8 mouse cellular contexts compared by ENCODE assay signal in the genomic region with DNA sequence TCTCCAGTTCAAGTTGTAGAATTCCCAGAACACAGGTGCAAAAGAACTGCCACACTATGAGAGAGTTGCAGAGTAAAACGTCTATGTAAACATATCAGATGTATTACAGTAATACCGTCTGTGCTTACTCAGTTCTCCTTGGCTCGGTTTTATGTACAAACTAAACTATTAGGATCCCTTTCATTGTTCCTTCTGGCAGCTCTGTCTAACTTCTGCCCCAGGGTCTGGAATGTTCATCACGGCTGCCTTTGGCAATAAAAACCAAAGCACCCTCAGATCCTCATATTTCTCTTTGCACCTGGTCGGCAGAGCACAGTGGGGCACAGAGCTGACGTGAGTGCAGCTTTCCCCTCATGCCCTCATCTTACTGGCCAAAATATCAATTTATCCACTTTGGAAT. TPM values are rescaled to one million over a fixed set of nuclear protein-coding genes. Genes with fewer than 3 reads are reported as not detected.
DNase-seq lines count a peak whose midpoint lies in the region; ATAC-seq and TF ChIP-seq lines count a peak whose summit lies in the region.
"Not testable (repeated sequence)": the region's sequence is repeated elsewhere in the genome, so short reads cannot be mapped to it uniquely, and the experiment has no call there.

No protein-coding gene starts in this region.

- H3K79me2 ChIP-seq in CH12.LX (replicated peaks; ENCODE audit: control insufficient read depth, extremely low read depth, insufficient read depth, poor library complexity, severe bottlenecking): not testable (repeated sequence)

- H3K27me3 ChIP-seq in CH12.LX (replicated peaks); forebrain, embryonic 14.5 days (replicated peaks; ENCODE audit: control insufficient read depth, insufficient read depth, low read length); heart, embryonic 16.5 days (ENCODE audit: control insufficient read depth, insufficient read depth, low read length); kidney, postnatal 0 days (ENCODE audit: insufficient read depth, low read length); limb, embryonic 14.5 days (ENCODE audit: control insufficient read depth, insufficient read depth, low read length); thymus, adult 2 months (ENCODE audit: control insufficient read depth, insufficient read depth, low read length): not testable (repeated sequence)

- not testable (repeated sequence) for ATAC-seq in forebrain, embryonic 14.5 days; heart, embryonic 16.5 days (replicated peaks; ENCODE audit: extremely low read depth, insufficient read depth, low FRiP score)
- ATAC-seq in kidney, postnatal 0 days (replicated peaks; ENCODE audit: low FRiP score, low read depth): peak; percentile 53; the same call in 1 of the 2 replicates
- ATAC-seq in limb, embryonic 14.5 days (ENCODE audit: low FRiP score, low read depth): peak; percentile 45

- DNase-seq in CH12.LX (ENCODE audit: extremely low read depth); limb, embryonic 14.5 days (ENCODE audit: low spot score): not testable (repeated sequence)
- DNase-seq in brain, embryonic 14.5 days (ENCODE audit: low read depth): peak; percentile 41
- DNase-seq in forebrain, embryonic 14.5 days (ENCODE audit: low spot score): peak; percentile 14
- peak; percentile 99 for DNase-seq in kidney, postnatal 0 days (ENCODE audit: low spot score)
- peak; percentile 1 for DNase-seq in natural killer cell, adult 2 months (ENCODE audit: low spot score in 2 of 2)
- DNase-seq in thymus, adult 2 months: peak; percentile 7

- H3K4me2 ChIP-seq in CH12.LX (ENCODE audit: insufficient read depth, low read depth, poor library complexity, severe bottlenecking): peak overlapping the region; percentile 83; the same call in 1 of the 2 replicates
- H3K4me2 ChIP-seq in forebrain, embryonic 14.5 days (ENCODE audit: low read length); heart, embryonic 16.5 days (ENCODE audit: low read depth, low read length); kidney, postnatal 0 days (ENCODE audit: low read length); limb, embryonic 14.5 days (replicated peaks; ENCODE audit: low read depth, low read length, severe bottlenecking): not testable (repeated sequence)

- in situ Hi-C loops in CH12.LX (cut with MboI; ENCODE audit: low pct_ligation_motif_present, low pct_unique_long_range_greater_than_20kb, low sequenced_read_pairs): not testable (repeated sequence)

- peaks cover 6 to 11% of the 10 kb centered on the region in 2 experiments for H3K36me3 ChIP-seq in CH12.LX (replicated peaks in 1 of 2; ENCODE audit: control insufficient read depth in 1 of 2, insufficient read depth in 1 of 2, low read length in 1 of 2)
- H3K36me3 ChIP-seq in forebrain, embryonic 14.5 days (ENCODE audit: control insufficient read depth, insufficient read depth, low read length): peaks cover 29% of the 10 kb centered on the region
- peaks cover 14% of the 10 kb centered on the region; the same call in 1 of the 2 replicates for H3K36me3 ChIP-seq in heart, embryonic 16.5 days (ENCODE audit: control insufficient read depth, insufficient read depth)
- H3K36me3 ChIP-seq in kidney, postnatal 0 days (ENCODE audit: insufficient read depth, low read length); thymus, adult 2 months (ENCODE audit: control insufficient read depth, insufficient read depth, low read length): not testable (repeated sequence)
- H3K36me3 ChIP-seq in limb, embryonic 14.5 days (ENCODE audit: control insufficient read depth, insufficient read depth, low read length): peaks cover 19% of the 10 kb centered on the region; the same call in 1 of the 2 replicates

- H3K4me1 ChIP-seq in CH12.LX (ENCODE audit: control insufficient read depth in 1 of 2, insufficient read depth in 2 of 2): peaks cover 26 to 66% of the 10 kb centered on the region in 2 experiments
- H3K4me1 ChIP-seq in forebrain, embryonic 14.5 days (ENCODE audit: control insufficient read depth, insufficient read depth, low read length); kidney, postnatal 0 days (replicated peaks; ENCODE audit: insufficient read depth, low read length); thymus, adult 2 months (replicated peaks; ENCODE audit: control insufficient read depth, insufficient read depth, low read length): not testable (repeated sequence)
- peaks cover 13% of the 10 kb centered on the region; the same call in 1 of the 2 replicates for H3K4me1 ChIP-seq in heart, embryonic 16.5 days (ENCODE audit: control insufficient read depth, insufficient read depth, low read length)
- peaks cover 11% of the 10 kb centered on the region; the same call in 1 of the 2 replicates for H3K4me1 ChIP-seq in limb, embryonic 14.5 days (ENCODE audit: control insufficient read depth, insufficient read depth, low read length)

- peak overlapping the region; percentile 40 for H3K9ac ChIP-seq in CH12.LX (ENCODE audit: insufficient read depth, low read depth)
- not testable (repeated sequence) for H3K9ac ChIP-seq in forebrain, embryonic 14.5 days (ENCODE audit: low read length); heart, embryonic 16.5 days (ENCODE audit: low read length); kidney, postnatal 0 days (ENCODE audit: low read depth, low read length); limb, embryonic 14.5 days (ENCODE audit: low read depth, low read length, severe bottlenecking)

- TF ChIP-seq POLR2A in CH12.LX (IDR thresholded peaks at IDR 0.05; ENCODE audit: low read depth, low read length); brain, embryonic 14.5 days (IDR thresholded peaks at IDR 0.05; ENCODE audit: borderline replicate concordance, extremely low read depth, insufficient read depth, insufficient read length, poor library complexity, severe bottlenecking); limb, embryonic 14.5 days (IDR thresholded peaks at IDR 0.05; ENCODE audit: borderline replicate concordance, extremely low read depth, insufficient read depth, insufficient read length); thymus, adult 2 months (IDR thresholded peaks at IDR 0.05; ENCODE audit: control insufficient read depth, extremely low read depth, insufficient read depth, low read length, poor library complexity): not testable (repeated sequence)

- not testable (repeated sequence) for TF ChIP-seq CTCF in CH12.LX (conservative IDR thresholded peaks at IDR 0.05 in 1 of 2, IDR thresholded peaks at IDR 0.05 in 1 of 2; ENCODE audit: low read depth in 2 of 2, low read length in 2 of 2); brain, embryonic 14.5 days (IDR thresholded peaks at IDR 0.05; ENCODE audit: borderline replicate concordance, extremely low read depth, insufficient read depth, insufficient read length); kidney, postnatal 0 days (IDR thresholded peaks at IDR 0.05; ENCODE audit: low read depth); thymus, adult 2 months (IDR thresholded peaks at IDR 0.05; ENCODE audit: borderline replicate concordance, control insufficient read depth, extremely low read depth, insufficient read depth, low read length, poor library complexity)

- not testable (repeated sequence) for H3K4me3 ChIP-seq in CH12.LX (replicated peaks in 1 of 3; ENCODE audit: low read depth in 2 of 3, low read length in 2 of 3, poor library complexity in 1 of 3); forebrain, embryonic 14.5 days (ENCODE audit: low read depth, low read length); heart, embryonic 16.5 days (ENCODE audit: low read length); kidney, postnatal 0 days (replicated peaks; ENCODE audit: low read depth, low read length); limb, embryonic 14.5 days (replicated peaks; ENCODE audit: low read length); thymus, adult 2 months (ENCODE audit: control insufficient read depth, insufficient read depth, low read length)

- peaks cover 20% of the 10 kb centered on the region for H3K9me3 ChIP-seq in CH12.LX (replicated peaks; ENCODE audit: low read length)
- not testable (repeated sequence) for H3K9me3 ChIP-seq in forebrain, embryonic 14.5 days (replicated peaks; ENCODE audit: control insufficient read depth, low read length); heart, embryonic 16.5 days (replicated peaks; ENCODE audit: control insufficient read depth, low read length); kidney, postnatal 0 days (replicated peaks; ENCODE audit: low read length); limb, embryonic 14.5 days (ENCODE audit: control insufficient read depth, low read length)

- not testable (repeated sequence) for TF ChIP-seq RAD21 in CH12.LX (IDR thresholded peaks at IDR 0.05; ENCODE audit: low read depth, low read length)

- 70% methylated on average over 6 of the region's 6 CpGs for WGBS in forebrain, embryonic 14.5 days
- 58% methylated on average over 6 of the region's 6 CpGs for WGBS in heart, embryonic 16.5 days
- WGBS in kidney, postnatal 0 days: 42% methylated on average over 6 of the region's 6 CpGs
- 37% methylated on average over 6 of the region's 6 CpGs for WGBS in limb, embryonic 14.5 days
- WGBS in thymus, adult 2 months: 86% methylated on average over 6 of the region's 6 CpGs

- H3K27ac ChIP-seq in CH12.LX (ENCODE audit: insufficient read depth, low read depth); forebrain, embryonic 14.5 days (ENCODE audit: low read depth, low read length); kidney, postnatal 0 days; limb, embryonic 14.5 days (replicated peaks; ENCODE audit: low read depth, low read length); thymus, adult 2 months (ENCODE audit: control insufficient read depth, insufficient read depth, low read length): not testable (repeated sequence)
- H3K27ac ChIP-seq in heart, embryonic 16.5 days (ENCODE audit: low read length): peak overlapping the region; percentile 37

- dilution Hi-C loops in CH12.LX (cut with MboI; ENCODE audit: extremely low pct_ligation_motif_present, extremely low pct_unique_long_range_greater_than_20kb, low sequenced_read_pairs): not testable (repeated sequence)

- TF ChIP-seq EP300 in CH12.LX (IDR thresholded peaks at IDR 0.05; ENCODE audit: low read length): not testable (repeated sequence)

RNA-seq across cellular contexts. Expression of a gene that starts 34.5 kb away (rescaled TPM):
- total RNA-seq in CH12.LX (2012; rRNA removed) (288 and 398 TPM in 2 replicates), CH12.LX (2014; rRNA removed) (60.4 and 62.0 TPM in 2 replicates)
- 606 and 724 TPM in 2 replicates for polyA plus RNA-seq in CH12.LX (2012; ENCODE audit: insufficient read length, low read depth)
- 476 and 1,536 TPM in 2 replicates for polyA plus RNA-seq in brain, embryonic 14.5 days (2012; rRNA removed)
- 77.4 and 108 TPM in 2 replicates for polyA plus RNA-seq in forebrain, embryonic 14.5 days (2014; fragmentation: Nextera tagmentation; extraction: Ambion mirVana)
- 84.5 and 136 TPM in 2 replicates for polyA plus RNA-seq in heart, embryonic 16.5 days (2015; fragmentation: Nextera tagmentation; extraction: Ambion mirVana)
- polyA plus RNA-seq in kidney, postnatal 0 days (2015; fragmentation: Nextera tagmentation; extraction: Ambion mirVana): 41.1 and 106 TPM in 2 replicates
- polyA plus RNA-seq in limb, embryonic 14.5 days (2012; rRNA removed): 580 and 2,943 TPM in 2 replicates
- 187 and 412 TPM in 2 replicates for polyA plus RNA-seq in limb, embryonic 14.5 days (2014; fragmentation: Nextera tagmentation; extraction: Ambion mirVana)
- polyA plus RNA-seq in thymus, adult 2 months (2012; rRNA removed): 1,607 and 1,995 TPM in 2 replicates
